ENCODE assay signal across 16 mouse cellular contexts in genomic region chr2:11187166-11187565, GRCm38 (mm10). TPM values are rescaled to one million over a fixed set of nuclear protein-coding genes. Genes with fewer than 3 reads are reported as not detected.
DNase-seq lines count a peak whose midpoint lies in the region; ATAC-seq and TF ChIP-seq lines count a peak whose summit lies in the region.
"Had no signal": no experiment of that assay in that cellular context is flagged by ENCODE, and none has a peak within 500 bp of the region (broad histone marks: within the 10 kb centered on the region; RNA-seq: fewer than 3 reads in every experiment).

No protein-coding gene starts in this region.

- no peak overlapping the region for H3K9ac ChIP-seq in stomach, postnatal 0 days (ENCODE audit: low read length)
- H3K9ac ChIP-seq: embryonic facial prominence, embryonic 15.5 days; heart, embryonic 12.5 days; intestine, embryonic 15.5 days; limb, embryonic 13.5 days; stomach, embryonic 15.5 days had no signal

- H3K27me3 ChIP-seq in stomach, postnatal 0 days (ENCODE audit: control insufficient read depth, insufficient read depth, low read length) = no peaks in the 10 kb centered on the region
- H3K27me3 ChIP-seq: embryonic facial prominence, embryonic 15.5 days; heart, embryonic 12.5 days; intestine, embryonic 15.5 days; limb, embryonic 13.5 days; stomach, embryonic 15.5 days had no signal

- no peaks in the 10 kb centered on the region for H3K36me3 ChIP-seq in stomach, postnatal 0 days (ENCODE audit: control insufficient read depth, insufficient read depth, low read length)
- H3K36me3 ChIP-seq: embryonic facial prominence, embryonic 15.5 days; heart, embryonic 12.5 days; intestine, embryonic 15.5 days; limb, embryonic 13.5 days; stomach, embryonic 15.5 days had no signal

- H3K27ac ChIP-seq in stomach, postnatal 0 days (replicated peaks) = no peak overlapping the region
- H3K27ac ChIP-seq: embryonic facial prominence, embryonic 15.5 days; intestine, embryonic 15.5 days; layer of hippocampus, adult 2 months; limb, embryonic 13.5 days; stomach, embryonic 15.5 days had no signal

- no peak overlapping the region for H3K4me3 ChIP-seq in stomach, postnatal 0 days (ENCODE audit: low read depth, low read length)
- H3K4me3 ChIP-seq: embryonic facial prominence, embryonic 15.5 days; heart, embryonic 12.5 days; intestine, embryonic 15.5 days; layer of hippocampus, adult 2 months; limb, embryonic 13.5 days; stomach, embryonic 15.5 days had no signal

- 57% methylated on average over 2 of the region's 2 CpGs for WGBS in stomach, postnatal 0 days

- TF ChIP-seq CTCF in stomach, postnatal 0 days (IDR thresholded peaks at IDR 0.05; ENCODE audit: low read depth) = no peak

- DNase-seq in lung, postnatal 14 days = peak; percentile 27
- DNase-seq in thymus, adult 18-20 months = peak; percentile 50 to 80
- DNase-seq in stomach, postnatal 0 days (ENCODE audit: low spot score) = no peak
- DNase-seq in left cerebral cortex, adult 9 months (ENCODE audit: low spot score in 2 of 2) = no peak
- DNase-seq in adrenal gland, postnatal 36 days = no peak
- DNase-seq: adrenal gland, postnatal 14 days; cerebellum, adult 9-11 months had no signal

- TF ChIP-seq EP300 in stomach, postnatal 0 days (optimal IDR thresholded peaks at IDR 0.05) = no peak

- peak; percentile 87 for ATAC-seq in CD4-positive, CD25-positive, alpha-beta regulatory T cell, adult 4 months
- peak; percentile 84 for ATAC-seq in activated CD4-positive, CD25-positive, alpha-beta regulatory T cell, adult 4 months
- no peak for ATAC-seq in stomach, postnatal 0 days (ENCODE audit: low FRiP score, low TSS enrichment)
- ATAC-seq: intestine, embryonic 15.5 days; Patski had no signal

- no peaks in the 10 kb centered on the region for H3K9me3 ChIP-seq in stomach, postnatal 0 days (ENCODE audit: control insufficient read depth, low read length)
- H3K9me3 ChIP-seq: embryonic facial prominence, embryonic 15.5 days; heart, embryonic 12.5 days; intestine, embryonic 15.5 days; stomach, embryonic 15.5 days had no signal

- H3K4me2 ChIP-seq in stomach, postnatal 0 days (replicated peaks; ENCODE audit: low read depth) = no peak overlapping the region
- H3K4me2 ChIP-seq: embryonic facial prominence, embryonic 15.5 days; heart, embryonic 12.5 days; intestine, embryonic 15.5 days; limb, embryonic 13.5 days; stomach, embryonic 15.5 days had no signal

- H3K4me1 ChIP-seq in stomach, postnatal 0 days (replicated peaks; ENCODE audit: control insufficient read depth, insufficient read depth) = no peaks in the 10 kb centered on the region
- H3K4me1 ChIP-seq: embryonic facial prominence, embryonic 15.5 days; heart, embryonic 12.5 days; intestine, embryonic 15.5 days; limb, embryonic 13.5 days; stomach, embryonic 15.5 days had no signal

RNA-seq across cellular contexts. Expression of gene Prkcq, which starts 15.3 kb away (rescaled TPM):
- 100 to 1,000 TPM; 134 to 151 TPM for polyA plus RNA-seq in CD4-positive, CD25-positive, alpha-beta regulatory T cell, adult 4 months (2017; shearing (Covaris generic))
- polyA plus RNA-seq in activated CD4-positive, CD25-positive, alpha-beta regulatory T cell, adult 4 months (2017; shearing (Covaris generic)) = 100 to 1,000 TPM; 118 to 125 TPM
- polyA plus RNA-seq in stomach, postnatal 0 days (2015; fragmentation: Nextera tagmentation; extraction: Ambion mirVana) = 0.91 and 1.2 TPM in 2 replicates
- 1 to 10 TPM; 1.5 to 1.9 TPM for total RNA-seq in adrenal gland, postnatal 36 days (2021)

Comparison
In these comparisons a context has a peak if more than half of its experiments do, and no peak if none do; other contexts are left out.
1. DNase-seq: peak in lung, postnatal 14 days (single experiment) and thymus, adult 18-20 months (2 of 2); none in stomach, postnatal 0 days (single experiment), left cerebral cortex, adult 9 months (0 of 2) and adrenal gland, postnatal 36 days (0 of 2).
2. RNA of gene Prkcq, which starts 15.3 kb away (polyA plus RNA-seq): 134 to 151 TPM in CD4-positive, CD25-positive, alpha-beta regulatory T cell, adult 4 months and 118 to 125 TPM in activated CD4-positive, CD25-positive, alpha-beta regulatory T cell, adult 4 months; 0.91 to 1.2 TPM in stomach, postnatal 0 days; every median in the first group is over 10 times any median in the second.